Mouse (Mus musculus): Measurements from ENCODE around the gene Pold4.
"Not testable (repeated sequence)": the region's sequence is repeated elsewhere in the genome, so short reads cannot be mapped to it uniquely, and the experiment has no call there.

Pold4 gene

DNA sequence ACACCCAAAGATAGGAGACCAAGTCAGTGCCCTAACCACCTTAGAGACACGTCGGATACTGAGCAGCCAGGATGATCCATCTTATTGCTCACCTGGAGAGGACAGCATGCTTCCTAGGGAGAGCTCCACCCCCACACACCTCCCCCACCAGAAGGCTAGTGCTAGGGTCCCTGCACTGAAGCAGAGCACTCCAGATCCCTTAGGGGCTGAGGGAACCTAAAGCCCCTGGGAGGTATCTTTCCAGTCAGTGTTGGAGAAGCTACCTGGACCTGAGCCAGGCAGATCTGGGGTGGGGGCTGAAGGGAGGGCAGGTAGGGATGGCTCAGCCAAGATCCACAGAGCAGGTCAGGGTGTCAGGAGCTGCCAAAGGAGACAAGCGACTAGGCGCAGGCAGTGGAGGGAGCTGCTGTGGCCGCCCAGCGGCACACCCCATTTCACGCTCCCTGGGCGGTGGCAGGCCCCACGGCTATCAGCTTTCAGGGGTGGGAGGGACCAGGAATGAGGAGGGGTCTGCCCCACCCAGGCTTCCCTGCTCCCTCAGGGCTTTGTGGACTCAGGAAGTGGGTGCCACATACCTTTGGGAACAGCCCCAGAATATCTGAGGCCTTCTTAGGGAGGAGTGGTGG is 2.1 kb upstream of the Pold4 start:
- no peak for DNase-seq

DNA sequence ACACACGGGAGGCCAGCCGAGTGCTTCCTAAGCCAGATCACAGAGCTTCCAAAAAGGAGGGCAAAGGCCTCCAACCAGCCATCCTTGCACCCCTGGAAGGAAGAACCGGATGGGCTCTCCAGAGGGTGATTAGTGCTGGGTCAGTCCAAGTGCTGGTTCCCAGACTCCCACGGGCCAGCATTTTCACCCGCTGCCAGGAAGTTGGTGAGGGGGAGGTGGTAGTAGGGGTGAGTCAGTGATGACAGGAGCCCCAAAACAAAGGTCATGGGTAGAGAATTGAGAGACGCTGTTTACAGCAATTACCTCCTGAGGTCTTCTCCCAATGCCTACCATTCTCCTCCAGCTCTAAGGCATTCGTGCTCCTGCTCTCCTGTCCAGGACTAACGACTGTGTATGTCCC is 1.3 kb upstream of the Pold4 start:
- DNase-seq: no peak

DNA sequence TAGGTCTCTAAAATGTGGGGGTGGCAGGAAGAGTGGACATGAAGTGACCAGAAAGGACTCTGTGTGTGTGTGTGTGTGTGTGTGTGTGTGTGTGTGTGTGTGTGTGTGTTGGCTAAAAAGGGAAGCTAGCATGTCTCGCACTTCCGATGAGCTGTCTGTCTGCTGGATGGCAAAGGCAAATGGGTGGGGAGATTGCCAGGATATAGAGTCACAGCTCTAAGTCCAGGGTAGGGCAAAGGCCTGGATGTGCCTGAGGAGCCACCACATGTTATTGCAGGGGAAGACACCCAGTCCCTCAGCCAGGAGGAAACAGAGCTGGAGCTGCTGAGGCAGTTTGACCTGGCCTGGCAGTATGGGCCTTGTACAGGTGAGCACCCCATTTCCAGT is 480 bp downstream of the Pold4 start:
- DNase-seq: peak; percentile 76

DNA sequence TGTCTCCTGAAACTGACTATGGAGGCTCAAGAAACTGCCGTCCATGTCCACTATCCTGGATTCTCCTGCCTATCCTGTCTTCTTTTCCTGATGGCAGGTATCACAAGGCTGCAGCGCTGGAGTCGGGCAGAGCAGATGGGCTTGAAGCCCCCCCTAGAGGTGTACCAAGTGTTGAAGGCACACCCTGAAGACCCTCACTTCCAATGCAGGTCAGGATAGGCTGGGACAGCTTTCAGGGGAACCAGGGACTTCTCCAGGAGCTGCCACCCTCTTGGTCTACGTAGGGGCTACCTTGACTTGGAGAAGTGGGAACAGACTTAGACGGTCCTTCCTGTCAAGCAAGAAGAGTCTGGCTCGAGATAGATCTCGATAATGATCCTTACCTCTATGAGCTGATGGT is 952 bp downstream of the Pold4 start:
- no peak for DNase-seq

DNA sequence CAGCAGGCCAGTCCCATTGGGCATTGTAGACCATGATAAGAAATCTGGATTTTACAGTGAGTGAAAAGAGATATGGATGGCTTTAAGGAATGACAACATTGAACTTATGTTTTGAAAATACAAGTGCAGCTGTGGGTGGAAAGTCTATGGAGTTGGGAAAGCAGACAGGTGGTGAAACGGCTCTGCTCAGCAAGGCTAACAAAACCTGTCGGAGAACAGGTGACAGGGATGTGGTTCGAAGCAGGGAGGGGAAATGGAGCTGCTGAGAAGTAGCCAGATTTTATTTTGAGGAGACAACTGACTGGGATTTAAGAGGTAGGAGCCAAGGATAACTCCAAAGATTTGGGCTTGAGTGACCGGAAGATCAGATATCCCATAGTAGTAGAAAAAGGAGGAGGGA is 2.8 kb downstream of the Pold4 start:
- DNase-seq: no peak

DNA sequence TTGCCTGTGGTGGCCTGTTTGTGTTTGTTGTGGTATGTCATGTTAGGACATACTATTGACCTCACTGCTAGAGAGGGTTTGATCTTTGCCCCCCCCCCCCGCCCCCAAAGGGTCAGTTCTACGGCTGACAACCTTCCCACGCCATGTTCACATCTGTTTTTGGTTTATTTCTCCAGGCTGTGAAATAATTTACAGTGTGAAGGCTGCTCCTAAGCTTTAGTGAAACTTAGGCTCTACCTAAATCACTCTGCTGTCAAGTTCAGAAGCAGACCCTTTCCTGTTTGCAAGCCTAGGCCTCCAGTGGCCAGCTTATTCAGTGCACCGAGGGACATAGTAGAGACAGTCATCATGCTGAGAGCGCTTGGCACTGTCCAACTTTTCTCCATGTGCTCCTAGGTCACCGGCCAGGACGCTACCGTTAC is 8.6 kb downstream of the Pold4 start:
- no peak for DNase-seq

DNA sequence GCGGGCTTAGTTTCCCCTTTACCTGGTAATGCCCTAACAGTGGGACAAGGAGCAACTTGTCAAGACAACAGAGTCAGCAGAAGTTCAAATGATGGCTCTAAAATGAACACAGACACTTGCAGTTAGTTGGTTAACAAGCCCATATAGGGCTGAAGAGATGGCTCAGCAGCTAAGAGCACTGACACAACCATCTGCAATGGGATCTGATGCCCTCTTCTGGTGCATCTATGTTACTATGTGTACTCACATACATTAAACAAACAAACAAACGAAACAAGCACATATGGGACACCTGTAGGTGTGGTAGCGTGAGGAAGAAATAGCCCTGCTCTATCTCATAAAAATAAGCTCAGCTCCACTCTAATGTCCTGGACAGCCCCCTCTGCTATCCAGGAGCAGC is 10.7 kb downstream of the Pold4 start:
- DNase-seq: no peak

DNA sequence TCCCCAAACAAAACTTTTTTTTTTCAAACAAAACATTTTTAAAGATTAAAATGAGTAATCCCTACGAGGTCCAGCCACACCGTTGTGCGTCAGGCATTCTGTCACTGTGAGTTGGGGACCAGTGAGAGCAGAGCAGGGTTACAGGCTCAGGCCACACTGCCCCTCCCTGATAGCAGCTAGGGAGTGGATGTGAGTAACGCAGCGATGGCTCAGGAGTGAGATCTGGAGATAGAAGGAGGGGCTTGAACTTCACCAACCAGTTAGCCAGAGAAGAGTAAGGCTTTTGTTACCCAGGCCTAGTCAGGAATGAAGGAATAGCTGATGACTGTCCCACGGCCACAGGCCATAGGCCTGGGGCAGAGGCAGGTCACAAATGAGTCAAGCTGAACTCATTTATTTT is 13.1 kb downstream of the Pold4 start:
- no peak for DNase-seq

DNA sequence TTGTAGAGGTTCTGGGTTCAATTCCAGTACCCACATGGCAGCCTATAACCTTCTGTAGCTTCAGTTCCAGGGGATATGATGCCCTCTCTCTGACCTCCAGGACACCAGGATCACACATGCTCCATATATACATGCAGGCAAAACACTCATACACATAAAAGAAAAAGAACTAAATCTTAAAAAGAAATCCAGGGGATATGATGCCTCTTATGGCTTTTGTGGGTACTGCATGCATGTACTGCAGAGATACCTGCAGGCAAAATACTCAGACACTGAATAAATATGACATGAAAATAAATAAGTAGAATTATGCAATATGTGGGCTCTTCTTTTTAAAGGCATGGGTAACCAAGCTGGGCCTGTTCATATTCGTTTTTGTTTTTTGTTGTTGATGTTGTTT is 15.3 kb downstream of the Pold4 start:
- DNase-seq: no peak

DNA sequence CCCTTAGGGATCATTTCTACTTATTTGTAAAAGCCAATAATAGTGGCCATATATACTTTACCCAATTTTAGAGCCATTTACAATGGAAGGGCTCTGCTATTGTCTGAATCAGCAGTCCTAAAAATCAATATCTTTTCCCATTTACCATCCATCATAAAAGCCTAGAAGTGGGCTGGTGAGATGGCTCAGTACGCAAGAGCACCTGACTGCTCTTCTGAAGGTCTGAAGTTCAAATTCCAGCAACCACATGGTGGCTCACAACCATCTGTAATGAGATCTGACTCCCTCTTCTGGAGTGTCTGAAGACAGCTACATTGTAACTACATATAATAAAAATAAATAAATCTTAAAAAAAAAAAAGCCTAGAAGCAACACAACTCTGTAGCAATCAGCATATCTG is 17.0 kb downstream of the Pold4 start:
- not testable (repeated sequence) for DNase-seq

DNA sequence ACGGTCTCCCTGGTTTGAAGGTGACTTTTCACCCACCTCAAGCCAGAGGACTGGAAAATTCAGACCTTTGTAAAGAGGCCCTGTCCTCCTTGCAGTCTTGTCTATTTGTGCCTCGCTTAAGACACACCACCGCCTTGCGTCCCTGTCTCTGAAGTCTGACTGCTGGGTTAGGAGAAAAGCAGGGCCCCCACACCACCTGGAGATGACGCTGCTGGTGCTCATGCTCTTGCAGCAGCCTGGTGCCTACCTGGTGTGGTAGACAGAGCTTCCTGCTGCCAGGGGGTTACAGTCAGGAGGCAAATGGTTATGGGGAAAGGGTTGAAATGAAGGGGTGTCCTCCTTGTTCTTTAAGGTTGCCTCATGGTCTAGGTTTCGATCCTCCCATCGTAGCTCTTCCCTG is 22.5 kb downstream of the Pold4 start:
- DNase-seq: no peak

DNA sequence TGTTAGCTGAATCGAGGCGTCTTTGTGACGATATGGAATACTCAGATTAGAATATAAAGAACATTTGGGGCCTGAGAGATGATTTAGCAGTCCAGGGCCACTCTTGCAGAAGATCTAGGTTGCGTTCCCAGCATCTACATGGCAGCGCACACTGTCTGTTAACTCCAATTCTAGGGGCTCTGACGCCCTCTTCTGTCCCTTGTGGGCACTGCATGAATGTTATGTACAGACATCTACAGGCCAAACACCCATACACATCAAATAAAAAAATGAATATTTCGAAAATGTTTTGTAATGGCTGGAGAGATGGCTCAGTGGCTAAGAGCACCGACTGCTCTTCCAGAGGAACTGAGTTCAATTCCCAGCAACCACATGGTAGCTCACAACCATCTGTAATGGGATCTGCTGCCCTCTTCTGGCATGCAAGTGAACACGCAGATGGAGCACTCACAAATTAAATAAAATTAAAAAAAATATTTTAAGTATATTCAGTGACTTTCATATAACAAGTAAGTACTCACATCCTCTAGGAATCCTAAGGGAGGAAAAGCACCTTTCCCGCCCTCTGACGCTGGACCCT is 24.0 kb downstream of the Pold4 start:
- DNase-seq: no peak

DNA sequence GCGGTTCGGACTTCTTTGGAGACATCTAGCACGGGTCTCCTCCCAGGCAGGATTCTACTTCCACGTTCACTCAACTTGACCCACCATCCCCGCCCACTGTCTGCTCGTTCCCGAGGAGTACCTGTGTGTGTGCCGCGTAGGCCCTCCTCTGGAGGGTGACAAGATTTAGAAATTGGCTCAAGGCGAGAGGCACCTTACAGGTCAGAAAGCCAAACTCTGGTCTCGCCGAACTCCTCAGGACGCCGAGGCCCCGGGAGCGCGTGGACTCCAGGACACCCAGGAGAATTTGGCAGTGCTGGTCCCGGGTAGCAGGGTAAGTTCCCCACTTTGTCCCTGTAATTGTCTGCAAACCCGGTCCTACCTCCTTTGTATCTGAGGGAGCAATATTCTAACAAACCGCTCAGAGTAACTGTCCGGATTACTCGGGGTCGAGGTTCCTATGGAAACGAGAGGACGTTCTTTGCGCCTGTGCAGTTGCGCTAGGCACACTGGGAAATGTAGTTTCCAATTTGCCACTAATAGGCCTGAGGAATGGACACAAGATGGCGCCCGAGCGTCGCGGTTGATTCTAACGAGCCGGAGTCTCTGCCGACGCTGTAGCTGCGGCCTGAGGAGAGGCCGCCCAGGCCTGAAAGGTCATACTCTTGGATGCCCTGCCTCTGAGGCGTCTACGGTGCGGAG is 25.7 kb downstream of the Pold4 start:
- peak; percentile 93 for DNase-seq

DNA sequence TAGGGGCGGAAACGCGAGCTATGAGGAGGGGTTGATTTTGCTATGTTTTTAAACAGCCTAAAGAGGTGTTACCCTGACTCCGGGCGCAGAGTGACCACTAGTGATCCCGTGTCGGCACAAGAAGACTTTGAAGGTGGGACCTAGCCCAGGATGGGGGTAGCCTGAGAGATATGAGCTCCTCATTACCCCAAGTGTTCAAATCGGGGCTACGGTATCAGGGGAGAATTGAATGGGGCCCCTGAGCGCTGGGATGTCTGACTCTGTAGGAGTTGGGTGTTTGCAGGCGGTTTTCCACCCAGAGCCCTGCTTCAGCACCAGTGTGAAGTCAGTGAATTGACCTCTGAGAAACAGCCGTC is 26.2 kb downstream of the Pold4 start:
- DNase-seq: no peak

DNA sequence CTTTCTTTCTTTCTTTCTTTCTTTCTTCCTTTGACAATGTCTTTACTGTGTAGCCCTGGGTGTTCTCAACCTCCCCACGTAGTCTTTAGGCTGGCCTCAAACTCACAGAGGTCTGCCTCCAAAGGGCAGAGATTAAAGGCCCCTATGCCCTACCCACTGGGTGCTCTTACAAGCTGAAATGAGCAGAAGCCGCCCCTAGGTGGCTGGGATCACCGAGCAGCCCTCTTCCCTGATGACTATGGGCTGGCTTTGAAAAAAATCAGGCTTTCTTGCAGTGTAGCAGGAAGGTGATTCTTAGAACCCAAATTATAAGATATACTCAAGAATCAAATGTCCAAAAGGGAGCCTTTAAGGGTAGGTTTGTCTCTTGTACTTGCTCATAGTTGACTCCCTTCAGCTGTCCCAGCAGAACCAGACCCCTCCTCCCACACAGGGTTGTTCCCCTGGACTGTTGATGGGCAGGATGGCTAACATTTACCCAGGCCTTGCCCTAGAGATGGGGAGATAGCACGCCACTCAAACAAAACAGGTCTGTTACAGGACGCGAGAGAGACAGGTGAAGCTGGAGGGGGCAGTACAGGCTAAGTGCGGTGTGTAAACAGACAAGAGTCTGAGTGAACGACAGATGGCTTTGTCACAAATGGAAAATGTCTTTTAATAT is 29.5 kb downstream of the Pold4 start:
- DNase-seq: no peak

DNA sequence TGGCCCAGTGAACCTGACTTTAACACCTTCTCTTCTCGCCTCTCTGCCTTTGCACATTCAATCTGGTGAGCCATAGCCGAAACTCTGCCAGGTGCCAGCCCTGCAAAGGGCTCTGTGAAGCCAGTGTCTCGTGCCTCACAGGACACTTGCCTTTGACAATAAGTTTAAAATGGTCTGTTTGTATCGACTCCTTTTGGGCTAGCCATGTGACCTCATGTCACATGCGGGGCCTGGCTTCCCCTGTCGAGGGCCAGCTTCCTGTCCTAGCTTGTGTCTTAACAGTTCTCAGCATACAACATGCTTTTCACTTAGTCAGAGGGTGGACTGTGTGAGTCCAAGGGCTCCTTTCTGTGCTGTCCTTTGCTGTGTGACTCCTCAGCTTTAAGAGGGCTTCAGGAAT is 31.1 kb downstream of the Pold4 start:
- no peak for DNase-seq

DNA sequence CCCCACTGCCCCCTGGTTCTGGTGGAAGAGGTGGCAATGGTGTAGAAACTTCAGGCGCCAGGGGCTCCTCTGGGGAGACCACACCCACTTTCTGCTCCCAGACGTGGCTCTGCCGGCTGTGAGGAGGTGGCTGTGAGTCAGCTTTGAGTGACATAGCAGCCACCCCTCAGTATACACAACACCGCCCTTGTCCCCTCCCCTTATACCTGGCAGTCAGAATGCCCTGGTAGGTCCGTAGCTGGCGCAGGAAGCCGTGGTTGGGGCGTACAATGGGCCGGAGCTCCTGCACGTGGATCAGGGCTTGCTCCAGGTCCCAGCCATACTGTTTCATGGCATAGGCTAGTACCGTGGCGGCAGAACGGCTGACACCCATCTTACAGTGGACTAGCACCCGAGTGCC is 32.0 kb downstream of the Pold4 start:
- DNase-seq: no peak

DNA sequence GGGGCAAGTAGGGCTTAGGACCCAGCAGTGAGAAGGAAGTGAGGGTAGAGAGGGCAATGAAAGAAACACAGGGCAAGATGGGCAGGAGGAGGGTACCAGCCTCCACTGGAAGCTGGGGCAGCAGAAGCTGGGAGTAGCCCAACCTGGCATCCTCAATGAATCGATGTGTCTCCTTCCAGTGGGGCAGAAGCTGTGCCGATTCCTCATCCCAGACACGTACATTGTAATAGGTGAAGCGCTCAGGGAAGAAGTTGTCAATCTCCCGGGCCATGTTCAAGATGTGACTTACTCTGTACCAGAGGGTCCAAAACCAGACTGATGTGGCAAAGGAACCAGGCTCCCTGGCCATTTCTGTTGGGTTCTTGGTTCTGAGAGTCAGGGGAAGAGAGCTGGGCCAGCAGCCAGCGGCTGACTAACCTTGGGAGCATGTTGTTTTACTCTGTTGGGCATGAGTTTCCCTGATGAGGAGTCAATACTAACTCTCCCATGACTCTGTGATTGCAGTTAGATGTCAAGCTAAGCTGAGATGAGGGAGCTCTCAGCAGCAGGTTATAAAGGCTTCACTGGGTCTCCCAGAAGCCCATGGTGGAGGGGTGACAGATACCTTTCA is 32.6 kb downstream of the Pold4 start:
- DNase-seq: no peak

DNA sequence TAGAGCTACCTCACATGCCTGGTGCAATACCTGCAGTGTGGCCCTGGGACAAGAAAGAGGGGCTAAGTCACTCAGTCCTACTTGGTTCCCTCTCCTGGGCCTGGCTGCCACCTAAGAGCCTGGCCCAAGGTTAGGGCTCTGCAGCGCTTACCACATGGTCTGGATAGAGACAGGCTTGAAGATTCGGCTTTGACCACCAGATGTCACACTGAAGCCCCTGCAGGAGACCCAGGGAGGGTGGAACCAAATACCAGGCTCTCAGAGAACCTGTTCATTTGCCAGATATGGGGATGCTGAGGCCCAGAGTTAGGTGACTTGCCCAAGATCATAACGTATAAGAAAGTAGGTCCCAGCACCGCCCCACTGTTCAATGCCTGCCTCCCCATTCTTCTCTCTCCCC is 34.3 kb downstream of the Pold4 start:
- no peak for DNase-seq

DNA sequence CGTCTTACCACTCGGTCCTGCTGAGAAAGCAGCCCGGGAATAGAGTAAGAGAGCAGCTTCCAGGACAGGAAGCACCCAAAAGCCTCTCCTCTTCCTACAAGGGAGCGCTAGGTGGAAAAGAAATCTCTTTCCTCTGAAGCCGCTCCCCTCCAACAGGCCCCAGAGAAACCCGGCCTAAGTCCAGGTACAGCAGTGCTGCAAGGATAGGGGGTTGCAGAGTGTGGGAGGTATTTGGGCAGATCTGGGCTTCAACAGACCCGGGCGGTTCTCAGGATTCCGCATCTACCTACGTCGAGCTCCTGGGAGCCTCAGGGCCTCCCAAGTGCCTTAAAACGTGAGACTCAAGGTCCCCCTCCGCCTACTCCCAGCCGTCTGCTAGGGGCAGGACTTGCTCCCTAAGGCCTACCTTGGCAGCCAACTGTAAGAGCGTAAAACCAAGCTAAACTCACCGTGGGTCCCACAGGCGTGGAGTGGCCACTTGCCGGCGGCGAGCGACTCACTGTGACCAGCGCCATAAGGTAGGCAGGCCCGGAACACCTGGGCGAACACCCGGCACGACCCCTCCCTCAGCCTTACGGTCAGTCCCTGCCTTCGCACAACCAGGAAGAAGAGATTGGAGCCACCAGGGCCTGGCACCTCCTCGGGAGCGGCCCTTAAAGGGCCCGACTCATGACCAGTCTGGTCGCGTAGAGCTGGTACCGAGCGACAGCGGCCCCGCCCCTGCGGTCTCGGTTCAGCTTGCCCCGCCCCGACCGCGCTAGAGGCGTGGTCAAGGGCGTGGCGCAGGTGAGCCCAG is 37.1 kb downstream of the Pold4 start, which contains the start of gene Ssh3:
Ssh3 (minus strand) TSS at position 615 of the 796 bp plus-strand sequence.
- peak; percentile 82 for DNase-seq

DNA sequence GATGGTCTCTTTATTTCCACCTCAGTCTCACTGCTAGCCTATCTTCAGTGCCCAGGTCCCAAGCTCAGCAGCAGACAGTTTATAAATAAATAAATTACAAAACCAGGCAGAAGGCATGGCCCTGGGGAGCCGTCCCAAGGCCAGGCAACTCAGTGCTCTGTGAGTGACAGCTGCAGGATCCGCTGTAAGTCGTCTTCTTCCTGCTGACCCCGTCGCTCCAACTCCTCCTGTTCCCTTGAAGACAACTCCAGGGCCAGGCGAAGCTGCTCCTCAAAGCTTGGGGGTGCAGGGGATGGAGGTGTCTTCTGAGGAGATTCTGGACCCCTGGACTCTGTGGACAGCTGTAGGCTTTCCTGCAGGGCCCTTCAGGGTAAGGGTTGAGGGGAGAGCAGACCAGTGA is 38.5 kb downstream of the Pold4 start:
- no peak for DNase-seq

DNA sequence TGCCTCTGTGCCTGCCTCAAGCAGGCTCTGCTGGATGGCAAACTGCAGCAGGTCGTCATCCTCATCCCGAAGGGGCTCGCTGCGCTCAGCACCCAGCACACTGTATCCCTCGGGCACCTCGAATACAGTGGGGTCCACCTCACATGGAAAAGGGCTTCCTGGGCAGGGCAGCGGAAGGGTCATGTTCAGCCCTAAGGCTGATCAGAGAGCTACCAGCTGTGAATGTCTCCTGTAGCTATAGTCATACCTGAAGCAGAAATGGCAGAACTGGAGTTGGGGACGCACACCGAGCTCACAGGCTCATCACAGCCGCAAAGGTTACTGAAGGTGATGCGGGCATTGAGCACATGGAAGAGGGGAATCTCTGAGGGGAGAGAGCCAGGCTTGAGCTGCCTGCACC is 39.3 kb downstream of the Pold4 start:
- DNase-seq: no peak

DNA sequence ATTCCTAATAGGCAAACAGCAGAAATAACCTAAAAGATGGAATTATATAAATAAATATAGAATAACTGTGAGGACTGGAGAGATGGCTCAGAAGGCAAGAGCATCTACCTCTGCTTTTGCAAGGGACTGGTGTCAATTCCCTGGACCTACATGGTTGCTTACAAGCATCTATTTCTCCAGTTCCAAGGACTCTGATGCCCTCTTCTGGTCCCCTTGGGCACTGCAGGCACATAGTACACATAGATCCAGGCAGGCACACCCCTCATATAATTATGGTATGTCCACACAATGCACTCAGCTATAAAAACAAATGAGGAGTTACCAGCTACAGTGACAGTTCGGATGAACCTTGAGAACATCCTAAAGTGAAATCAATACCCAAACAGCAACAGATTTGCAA is 47.8 kb downstream of the Pold4 start:
- no peak for DNase-seq

Measured in layer of hippocampus, adult 9-11 months (tissue).